Mouse (Mus musculus): ENCODE measurements around the gene Tmem132b. TPM values are rescaled to one million over a fixed set of nuclear protein-coding genes. Genes with fewer than 3 reads are reported as not detected.

The Tmem132b gene
- polyA plus RNA-seq, 1 experiment from 2014 or later, result 0.67 TPM

GRCm38 (mm10) chr5:125525516-125525915 lies 6.1 kb upstream of the Tmem132b start:
- DNase-seq (ENCODE audit: low spot score) (no peak), ATAC-seq (replicated peaks; ENCODE audit: low FRiP score) (no peak)
- no peak overlapping the region for H3K4me2 ChIP-seq (ENCODE audit: low read depth, low read length, severe bottlenecking)
- H3K27ac ChIP-seq (ENCODE audit: low read depth, low read length), result no peak overlapping the region
- no peak overlapping the region for H3K4me3 ChIP-seq (ENCODE audit: low read depth, low read length)
- WGBS, result 61% methylated on average over 5 of the region's 5 CpGs
- H3K36me3 ChIP-seq (ENCODE audit: control insufficient read depth, insufficient read depth, low read length), result no peaks in the 10 kb centered on the region
- peaks cover 7% of the 10 kb centered on the region; the same call in 1 of the 2 replicates for H3K27me3 ChIP-seq (ENCODE audit: control insufficient read depth, insufficient read depth, low read length)
- H3K9me3 ChIP-seq (ENCODE audit: control insufficient read depth, low read length), result peaks cover 2% of the 10 kb centered on the region; the same call in 1 of the 2 replicates
- H3K4me1 ChIP-seq (replicated peaks; ENCODE audit: control insufficient read depth, insufficient read depth, low read length), result no peaks in the 10 kb centered on the region
- H3K9ac ChIP-seq (ENCODE audit: low read length), result no peak overlapping the region

DNA sequence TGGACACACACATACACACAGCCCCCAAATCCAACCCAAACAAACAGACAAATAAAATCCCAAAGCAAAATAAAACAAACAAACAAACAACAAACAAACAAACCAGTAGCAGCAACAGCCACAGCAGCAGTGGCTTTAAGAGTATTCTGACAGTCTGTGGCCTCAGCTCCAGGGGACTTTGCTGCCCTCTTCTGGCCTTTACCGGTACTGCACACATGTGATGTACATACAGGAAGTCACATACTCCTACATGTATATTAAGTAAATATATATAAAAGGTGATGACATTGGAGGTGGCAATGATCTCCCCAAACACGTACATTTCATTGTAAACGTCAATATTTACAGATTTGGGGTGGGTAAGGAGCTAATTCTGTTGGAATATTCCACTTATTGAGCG lies 5.1 kb upstream of the Tmem132b start:
- no peak overlapping the region for H3K27ac ChIP-seq (ENCODE audit: low read depth, low read length)
- H3K4me1 ChIP-seq (replicated peaks; ENCODE audit: control insufficient read depth, insufficient read depth, low read length), result no peaks in the 10 kb centered on the region
- no peak overlapping the region for H3K9ac ChIP-seq (ENCODE audit: low read length)
- H3K27me3 ChIP-seq (ENCODE audit: control insufficient read depth, insufficient read depth, low read length), result peaks cover 11% of the 10 kb centered on the region; the same call in 1 of the 2 replicates
- no peak overlapping the region for H3K4me3 ChIP-seq (ENCODE audit: low read depth, low read length)
- ATAC-seq (replicated peaks; ENCODE audit: low FRiP score), result no peak
- DNase-seq (ENCODE audit: low spot score), result no peak
- 78% methylated on average over 4 of the region's 4 CpGs for WGBS
- no peaks in the 10 kb centered on the region for H3K36me3 ChIP-seq (ENCODE audit: control insufficient read depth, insufficient read depth, low read length)
- peaks cover 2% of the 10 kb centered on the region; the same call in 1 of the 2 replicates for H3K9me3 ChIP-seq (ENCODE audit: control insufficient read depth, low read length)
- no peak overlapping the region for H3K4me2 ChIP-seq (ENCODE audit: low read depth, low read length, severe bottlenecking)

GRCm38 (mm10) chr5:125529109-125529508 lies 2.5 kb upstream of the Tmem132b start:
- H3K27me3 ChIP-seq (ENCODE audit: control insufficient read depth, insufficient read depth, low read length), result peaks cover 33% of the 10 kb centered on the region
- ATAC-seq (replicated peaks; ENCODE audit: low FRiP score), result no peak

GRCm38 (mm10) chr5:125532191-125532544 lies 594 bp downstream of the Tmem132b start:
- peaks cover 19% of the 10 kb centered on the region for H3K4me1 ChIP-seq (replicated peaks; ENCODE audit: control insufficient read depth, insufficient read depth, low read length)
- ATAC-seq (replicated peaks; ENCODE audit: low FRiP score) (peak; percentile 61), DNase-seq (ENCODE audit: low spot score) (peak; percentile 85)
- no peaks in the 10 kb centered on the region for H3K9me3 ChIP-seq (ENCODE audit: control insufficient read depth, low read length)
- peak overlapping the region; percentile 48 for H3K9ac ChIP-seq (ENCODE audit: low read length)
- no peaks in the 10 kb centered on the region for H3K36me3 ChIP-seq (ENCODE audit: control insufficient read depth, insufficient read depth, low read length)
- H3K4me2 ChIP-seq (ENCODE audit: low read depth, low read length, severe bottlenecking), result peak overlapping the region; percentile 84
- H3K27me3 ChIP-seq (ENCODE audit: control insufficient read depth, insufficient read depth, low read length), result peaks cover 47% of the 10 kb centered on the region
- H3K27ac ChIP-seq (ENCODE audit: low read depth, low read length), result no peak overlapping the region
- WGBS, result 0% methylated on average over 30 of the region's 30 CpGs
- H3K4me3 ChIP-seq (ENCODE audit: low read depth, low read length), result peak overlapping the region; percentile 45

More at GRCm38 (mm10) chr5:125529109-125529508, 2.5 kb upstream of the Tmem132b start:
- Histone ChIP-seq H3K36me3 (ENCODE audit: control insufficient read depth, insufficient read depth, low read length) (no peaks in the 10 kb centered on the region), H3K4me3 (ENCODE audit: low read depth, low read length) (no peak overlapping the region), H3K4me1 (replicated peaks; ENCODE audit: control insufficient read depth, insufficient read depth, low read length) (peaks cover 10% of the 10 kb centered on the region), H3K9ac (ENCODE audit: low read length) (no peak overlapping the region), H3K9me3 (ENCODE audit: control insufficient read depth, low read length) (peaks cover 2% of the 10 kb centered on the region; the same call in 1 of the 2 replicates), H3K27ac (ENCODE audit: low read depth, low read length) (no peak overlapping the region), H3K4me2 (ENCODE audit: low read depth, low read length, severe bottlenecking) (no peak overlapping the region)
- DNase-seq (ENCODE audit: low spot score), result peak; percentile 87
- 3% methylated on average over 5 of the region's 5 CpGs for WGBS

DNA sequence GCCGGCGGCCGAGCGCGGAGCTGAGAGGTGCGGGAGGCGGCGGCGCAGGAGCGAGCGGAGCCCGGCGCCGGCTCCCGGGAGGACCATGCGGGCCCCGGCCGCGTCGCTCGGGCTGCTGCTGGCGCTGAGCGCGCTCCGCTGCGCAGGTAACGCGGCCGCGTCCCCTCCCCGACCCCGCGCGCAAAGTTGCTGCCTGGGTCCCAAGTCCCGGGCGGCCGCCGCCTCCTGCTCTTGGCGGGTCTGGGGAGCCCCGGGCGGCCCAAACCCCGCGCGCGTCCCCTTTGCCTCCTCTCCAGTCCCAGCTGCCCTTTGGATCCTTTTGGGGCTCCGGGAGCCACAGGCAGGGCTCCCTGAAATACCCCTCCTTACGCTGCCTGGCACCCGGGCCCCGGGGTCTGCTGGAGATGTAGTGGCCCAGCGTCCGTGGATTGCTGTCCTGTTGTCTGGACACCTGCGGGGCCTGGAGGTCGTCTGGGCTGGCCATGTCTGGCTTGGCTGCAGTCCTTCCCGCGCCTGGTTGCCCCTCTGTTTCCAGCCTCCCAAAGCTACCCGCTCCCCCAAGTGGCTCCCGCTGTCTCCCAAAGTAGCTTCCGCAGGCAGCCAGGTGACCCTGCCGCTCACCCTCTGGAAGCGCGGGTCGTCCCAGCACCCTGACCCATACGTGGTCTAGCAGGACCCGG lies 1.1 kb downstream of the Tmem132b start:
- Histone ChIP-seq H3K4me1 (replicated peaks; ENCODE audit: control insufficient read depth, insufficient read depth, low read length) (peaks cover 19% of the 10 kb centered on the region), H3K4me2 (ENCODE audit: low read depth, low read length, severe bottlenecking) (peak overlapping the region; percentile 84), H3K27ac (ENCODE audit: low read depth, low read length) (no peak overlapping the region), H3K9ac (ENCODE audit: low read length) (peak overlapping the region; percentile 48), H3K9me3 (ENCODE audit: control insufficient read depth, low read length) (no peaks in the 10 kb centered on the region), H3K4me3 (ENCODE audit: low read depth, low read length) (peak overlapping the region; percentile 45), H3K27me3 (ENCODE audit: control insufficient read depth, insufficient read depth, low read length) (peaks cover 47% of the 10 kb centered on the region), H3K36me3 (ENCODE audit: control insufficient read depth, insufficient read depth, low read length) (no peaks in the 10 kb centered on the region)
- WGBS, result under 1% methylated on average over 39 of the region's 64 CpGs
- DNase-seq (ENCODE audit: low spot score) (peak; percentile 72), ATAC-seq (replicated peaks; ENCODE audit: low FRiP score) (no peak; the same call in 1 of the 2 replicates)

DNA sequence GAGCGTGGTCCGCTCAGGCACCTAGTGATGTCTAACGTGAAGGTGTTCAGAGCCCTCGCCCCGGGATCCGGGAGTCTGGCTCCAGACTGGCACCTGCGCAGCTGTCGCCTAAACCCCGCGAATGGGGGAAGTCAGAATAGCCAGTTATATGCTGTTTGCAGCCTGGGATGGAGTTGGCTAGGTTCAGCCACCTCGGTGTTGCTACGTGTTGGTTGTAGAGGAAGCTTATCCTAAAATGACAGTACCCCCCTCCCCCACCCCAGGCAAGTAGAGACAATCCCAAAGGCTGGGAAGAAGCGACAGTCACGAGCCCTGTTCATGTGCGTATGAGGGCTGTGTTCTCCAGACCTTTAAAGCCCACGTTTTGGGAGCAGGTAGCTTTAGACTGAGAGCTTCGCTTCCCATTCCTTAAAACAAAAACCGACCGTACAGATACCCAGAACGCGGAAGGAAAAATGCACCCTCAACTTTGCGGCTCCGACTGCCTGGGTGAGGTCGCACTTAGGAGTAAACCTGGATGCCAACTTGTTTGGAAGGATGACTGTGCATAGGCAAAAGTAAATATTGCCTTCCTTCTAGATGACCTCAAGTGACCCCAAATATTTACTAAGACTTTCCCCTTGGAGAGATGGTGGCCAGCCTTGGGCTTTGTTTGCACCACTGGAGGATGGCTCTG lies 1.8 kb downstream of the Tmem132b start:
- under 1% methylated on average over 24 of the region's 24 CpGs for WGBS

DNA sequence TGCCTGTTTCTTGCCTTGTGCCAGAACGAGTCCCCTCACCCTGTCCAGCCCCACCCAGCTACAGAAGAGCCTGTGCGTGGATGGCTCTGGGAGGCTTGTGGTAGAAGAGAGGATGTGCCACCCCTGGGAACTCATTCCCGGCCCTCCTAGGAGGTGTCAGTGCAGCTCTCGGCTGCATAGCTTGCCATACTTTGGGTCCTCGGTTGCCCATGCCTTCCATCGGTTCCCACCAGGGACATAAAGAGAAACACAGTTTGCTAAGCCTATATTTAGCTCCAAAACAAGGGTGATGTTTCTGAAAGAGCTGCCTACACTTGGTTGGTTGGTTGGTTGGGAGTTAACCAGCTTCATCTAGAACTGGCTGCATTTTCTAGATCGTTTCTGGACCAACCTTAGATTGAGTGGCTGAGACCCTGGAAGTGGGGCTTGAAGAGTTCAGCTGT lies 2.6 kb downstream of the Tmem132b start:
- H3K4me3 ChIP-seq (ENCODE audit: low read depth, low read length), result no peak overlapping the region
- no peak overlapping the region for H3K27ac ChIP-seq (ENCODE audit: low read depth, low read length)
- peak overlapping the region; percentile 36; the same call in 1 of the 2 replicates for H3K4me2 ChIP-seq (ENCODE audit: low read depth, low read length, severe bottlenecking)
- DNase-seq (ENCODE audit: low spot score) (no peak), ATAC-seq (replicated peaks; ENCODE audit: low FRiP score) (no peak)
- no peaks in the 10 kb centered on the region for H3K36me3 ChIP-seq (ENCODE audit: control insufficient read depth, insufficient read depth, low read length)
- peaks cover 19% of the 10 kb centered on the region for H3K4me1 ChIP-seq (replicated peaks; ENCODE audit: control insufficient read depth, insufficient read depth, low read length)
- H3K9me3 ChIP-seq (ENCODE audit: control insufficient read depth, low read length), result no peaks in the 10 kb centered on the region
- WGBS, result 9% methylated on average over 7 of the region's 7 CpGs
- peaks cover 47% of the 10 kb centered on the region for H3K27me3 ChIP-seq (ENCODE audit: control insufficient read depth, insufficient read depth, low read length)
- H3K9ac ChIP-seq (ENCODE audit: low read length), result no peak overlapping the region

More for the DNA sequence above, 1.8 kb downstream of the Tmem132b start:
- peak overlapping the region; percentile 84 for H3K4me2 ChIP-seq (ENCODE audit: low read depth, low read length, severe bottlenecking)
- no peak overlapping the region for H3K9ac ChIP-seq (ENCODE audit: low read length)
- ATAC-seq (replicated peaks; ENCODE audit: low FRiP score) (peak; percentile 8; the same call in 1 of the 2 replicates), DNase-seq (ENCODE audit: low spot score) (no peak)
- no peak overlapping the region for H3K27ac ChIP-seq (ENCODE audit: low read depth, low read length)
- peaks cover 19% of the 10 kb centered on the region for H3K4me1 ChIP-seq (replicated peaks; ENCODE audit: control insufficient read depth, insufficient read depth, low read length)
- H3K9me3 ChIP-seq (ENCODE audit: control insufficient read depth, low read length), result no peaks in the 10 kb centered on the region
- no peaks in the 10 kb centered on the region for H3K36me3 ChIP-seq (ENCODE audit: control insufficient read depth, insufficient read depth, low read length)
- peaks cover 47% of the 10 kb centered on the region for H3K27me3 ChIP-seq (ENCODE audit: control insufficient read depth, insufficient read depth, low read length)
- peak overlapping the region; percentile 45 for H3K4me3 ChIP-seq (ENCODE audit: low read depth, low read length)

DNA sequence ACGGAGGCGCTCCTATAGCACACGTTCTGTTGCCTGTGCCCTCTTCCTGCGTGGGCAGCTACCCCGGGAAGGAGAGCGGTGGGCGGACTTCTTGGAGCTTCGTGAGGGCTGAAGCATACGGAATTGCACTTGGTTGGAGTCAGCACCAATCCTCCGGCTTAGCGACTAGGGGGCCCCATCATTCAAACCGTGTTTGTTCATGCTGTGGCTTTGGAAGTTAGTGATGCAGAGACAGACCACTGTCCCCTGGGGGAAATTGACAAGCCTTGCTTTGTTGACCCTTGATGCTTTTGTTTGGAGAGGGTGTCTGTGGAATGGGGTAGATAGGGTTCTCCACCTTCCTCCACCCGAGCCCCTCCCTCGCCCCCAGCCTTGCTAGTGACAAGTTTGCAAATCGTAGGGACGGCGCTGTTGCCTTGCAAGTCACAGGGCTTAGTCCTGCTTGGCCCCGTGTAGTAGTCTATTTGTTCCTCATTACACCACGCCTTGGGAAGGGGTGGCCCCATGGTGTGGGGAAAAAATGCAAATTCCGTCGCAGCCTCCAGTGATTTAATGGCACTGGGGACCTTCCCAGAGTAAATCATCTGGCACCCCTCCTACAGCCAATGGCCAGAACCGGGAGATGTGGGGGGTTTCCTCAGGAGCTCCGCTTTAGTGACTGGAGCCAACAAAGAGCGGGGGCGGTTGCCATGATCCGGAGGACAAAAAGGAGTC lies 3.2 kb downstream of the Tmem132b start:
- Histone ChIP-seq H3K9ac (ENCODE audit: low read length) (no peak overlapping the region), H3K4me3 (ENCODE audit: low read depth, low read length) (peak overlapping the region; percentile 0; the same call in 1 of the 2 replicates), H3K9me3 (ENCODE audit: control insufficient read depth, low read length) (no peaks in the 10 kb centered on the region), H3K4me2 (ENCODE audit: low read depth, low read length, severe bottlenecking) (peak overlapping the region; percentile 36; the same call in 1 of the 2 replicates), H3K4me1 (replicated peaks; ENCODE audit: control insufficient read depth, insufficient read depth, low read length) (peaks cover 19% of the 10 kb centered on the region), H3K27me3 (ENCODE audit: control insufficient read depth, insufficient read depth, low read length) (peaks cover 44% of the 10 kb centered on the region), H3K36me3 (ENCODE audit: control insufficient read depth, insufficient read depth, low read length) (no peaks in the 10 kb centered on the region), H3K27ac (ENCODE audit: low read depth, low read length) (no peak overlapping the region)
- ATAC-seq (replicated peaks; ENCODE audit: low FRiP score), result no peak; the same call in 1 of the 2 replicates
- no peak for DNase-seq (ENCODE audit: low spot score)
- WGBS, result 1% methylated on average over 26 of the region's 26 CpGs

Data from forebrain, embryonic 11.5 days (tissue).